Mouse (Mus musculus) intestine, embryonic 15.5 days (tissue): ENCODE data around the gene Plekhh2. TPM values are rescaled to one million over a fixed set of nuclear protein-coding genes. Genes with fewer than 3 reads are reported as not detected.

Experiments used
- ATAC-seq: fragments of 200-750 bp; cut with Nextera tagmentation; 2 replicates; pipeline ENCODE4 v1.8.0; 2017; ENCODE audit warnings: moderate TSS enrichment, moderate library complexity
- H3K27ac ChIP-seq: fragments of 300-500 bp; sonication (generic); 2 replicates; pipeline ENCODE4 v1.5.1; 2015; ENCODE audit warnings: mild to moderate bottlenecking, inconsistent platforms
- H3K27me3 ChIP-seq: fragments of 300-500 bp; sonication (generic); replicated peaks from 2 replicates; pipeline ENCODE4 v1.6.1; 2015; ENCODE audit warnings: inconsistent platforms
- H3K36me3 ChIP-seq: fragments of 300-500 bp; sonication (generic); 2 replicates; pipeline ENCODE4 v1.6.1; 2015; ENCODE audit warnings: inconsistent platforms
- H3K4me1 ChIP-seq: fragments of 300-500 bp; sonication (generic); replicated peaks from 2 replicates; pipeline ENCODE4 v1.6.1; 2015; ENCODE audit warnings: inconsistent platforms
- H3K4me2 ChIP-seq: fragments of 300-500 bp; sonication (generic); replicated peaks from 2 replicates; pipeline ENCODE4 v1.6.1; 2015; ENCODE audit warnings: mild to moderate bottlenecking, inconsistent platforms
- H3K4me3 ChIP-seq: fragments of 300-500 bp; sonication (generic); replicated peaks from 2 replicates; pipeline ENCODE4 v1.5.1; 2015; ENCODE audit warnings: inconsistent platforms
- H3K9ac ChIP-seq: fragments of 300-500 bp; sonication (generic); 2 replicates; pipeline ENCODE4 v1.6.1; 2015; ENCODE audit warnings: inconsistent platforms
- H3K9me3 ChIP-seq: fragments of 300-500 bp; sonication (generic); 2 replicates; pipeline ENCODE4 v1.6.1; 2016; ENCODE audit warnings: inconsistent platforms
- WGBS: fragments of 180-500 bp; shearing (Covaris S2); methylation state at CpG from one replicate; pipeline ENCODE4 v1.1.7; 2015; 5-methylcytosine and 5-hydroxymethylcytosine counted together
- polyA plus RNA-seq: library from polyadenylated mRNA; unstranded; fragments of >200 nt; fragmentation: Nextera tagmentation; extraction: Ambion mirVana; gene quantifications from 2 replicates; pipeline ENCODE4 v1.2.1, GENCODE M21; 2015

Plekhh2 gene
- polyA plus RNA-seq, result 7.4 and 8.0 TPM in 2 replicates

- Histone ChIP-seq H3K4me1 (0 out of 2 replicates have a peak, but pooled peaks cover 9% of the 10 kb centered on the region), H3K4me2 (peak within 1 kb of the TSS; percentile 95), H3K4me3 (peak within 1 kb of the TSS; percentile 79), H3K27ac (peak within 1 kb of the TSS; percentile 86), H3K9ac (peak within 1 kb of the TSS; percentile 78), H3K36me3 (no peaks in the 10 kb centered on the region), H3K9me3 (no peaks in the 10 kb centered on the region), H3K27me3 (no peaks in the 10 kb centered on the region)
- under 1% methylated on average over 79 of the region's 79 CpGs for WGBS
- ATAC-seq, result peak; percentile 93
Observed at GRCm38 (mm10) chr17:84511682-84512515, at the start of gene Plekhh2. Plekhh2 (plus strand) TSS chr17:84511895.

GRCm38 (mm10) chr17:84465753-84466608, 45.7 kb upstream of the Plekhh2 start, which contains the start of gene Thada:
Thada (minus strand) TSS chr17:84466205.
- Histone ChIP-seq H3K4me3 (peak within 1 kb of the TSS; percentile 86), H3K4me1 (no peaks in the 10 kb centered on the region), H3K27ac (peak within 1 kb of the TSS; percentile 84), H3K9me3 (no peaks in the 10 kb centered on the region), H3K9ac (peak within 1 kb of the TSS; percentile 87), H3K27me3 (no peaks in the 10 kb centered on the region), H3K4me2 (peak within 1 kb of the TSS; percentile 85), H3K36me3 (no peaks in the 10 kb centered on the region)
- ATAC-seq, result peak; percentile 99
- WGBS, result under 1% methylated on average over 67 of the region's 67 CpGs

GRCm38 (mm10) chr17:84474312-84474711, 37.4 kb upstream of the Plekhh2 start:
- Histone ChIP-seq H3K4me3 (no peak overlapping the region), H3K9me3 (no peaks in the 10 kb centered on the region), H3K9ac (no peak overlapping the region), H3K4me1 (no peaks in the 10 kb centered on the region), H3K36me3 (no peaks in the 10 kb centered on the region), H3K27me3 (no peaks in the 10 kb centered on the region), H3K27ac (no peak overlapping the region), H3K4me2 (no peak overlapping the region)
- 50% methylated on average over 4 of the region's 4 CpGs for WGBS
- ATAC-seq, result no peak

- H3K27me3 ChIP-seq, result no peaks in the 10 kb centered on the region
- H3K4me2 ChIP-seq, result no peak overlapping the region
- no peak overlapping the region for H3K9ac ChIP-seq
- no peak overlapping the region for H3K27ac ChIP-seq
- WGBS, result 87% methylated on average over 5 of the region's 5 CpGs
- no peak overlapping the region for H3K4me3 ChIP-seq
- H3K9me3 ChIP-seq, result no peaks in the 10 kb centered on the region
- no peak for ATAC-seq
- H3K36me3 ChIP-seq, result no peaks in the 10 kb centered on the region
- no peaks in the 10 kb centered on the region for H3K4me1 ChIP-seq
Observed at GRCm38 (mm10) chr17:84477176-84477575, 34.5 kb upstream of the Plekhh2 start.

- 83% methylated on average over 4 of the region's 4 CpGs for WGBS
- ATAC-seq, result no peak
- Histone ChIP-seq H3K4me1 (no peaks in the 10 kb centered on the region), H3K36me3 (no peaks in the 10 kb centered on the region), H3K9ac (no peak overlapping the region), H3K4me3 (no peak overlapping the region), H3K27me3 (no peaks in the 10 kb centered on the region), H3K4me2 (no peak overlapping the region), H3K27ac (no peak overlapping the region), H3K9me3 (no peaks in the 10 kb centered on the region)
Observed at GRCm38 (mm10) chr17:84478276-84478675, 33.4 kb upstream of the Plekhh2 start.

GRCm38 (mm10) chr17:84480464-84481355, 31.0 kb upstream of the Plekhh2 start:
- H3K27me3 ChIP-seq, result no peaks in the 10 kb centered on the region
- WGBS, result 48% methylated on average over 15 of the region's 15 CpGs
- H3K4me1 ChIP-seq, result no peaks in the 10 kb centered on the region
- H3K36me3 ChIP-seq, result no peaks in the 10 kb centered on the region
- H3K9ac ChIP-seq, result no peak overlapping the region
- H3K4me2 ChIP-seq, result no peak overlapping the region
- ATAC-seq, result no peak
- no peak overlapping the region for H3K4me3 ChIP-seq
- H3K9me3 ChIP-seq, result no peaks in the 10 kb centered on the region
- H3K27ac ChIP-seq, result no peak overlapping the region

- H3K4me1 ChIP-seq, result no peaks in the 10 kb centered on the region
- H3K9ac ChIP-seq, result no peak overlapping the region
- H3K36me3 ChIP-seq, result no peaks in the 10 kb centered on the region
- no peak for ATAC-seq
- no peak overlapping the region for H3K27ac ChIP-seq
- 83% methylated on average over 3 of the region's 3 CpGs for WGBS
- no peaks in the 10 kb centered on the region for H3K27me3 ChIP-seq
- no peaks in the 10 kb centered on the region for H3K9me3 ChIP-seq
- H3K4me2 ChIP-seq, result no peak overlapping the region
- no peak overlapping the region for H3K4me3 ChIP-seq
Observed at GRCm38 (mm10) chr17:84482831-84483230, 28.9 kb upstream of the Plekhh2 start.

- Histone ChIP-seq H3K9ac (no peak overlapping the region), H3K4me3 (no peak overlapping the region), H3K4me1 (no peaks in the 10 kb centered on the region), H3K27ac (no peak overlapping the region), H3K4me2 (no peak overlapping the region), H3K36me3 (no peaks in the 10 kb centered on the region), H3K9me3 (no peaks in the 10 kb centered on the region), H3K27me3 (no peaks in the 10 kb centered on the region)
- 50% methylated on average over 6 of the region's 6 CpGs for WGBS
- ATAC-seq, result peak; percentile 65; the same call in 1 of the 2 replicates
Observed at GRCm38 (mm10) chr17:84483673-84484320, 27.9 kb upstream of the Plekhh2 start.

GRCm38 (mm10) chr17:84487415-84487814, 24.3 kb upstream of the Plekhh2 start:
- Histone ChIP-seq H3K9me3 (no peaks in the 10 kb centered on the region), H3K36me3 (no peaks in the 10 kb centered on the region), H3K4me2 (no peak overlapping the region), H3K27ac (no peak overlapping the region), H3K4me1 (no peaks in the 10 kb centered on the region), H3K9ac (no peak overlapping the region), H3K27me3 (no peaks in the 10 kb centered on the region), H3K4me3 (no peak overlapping the region)
- WGBS, result 74% methylated on average over 2 of the region's 2 CpGs
- ATAC-seq, result no peak

- Histone ChIP-seq H3K27ac (no peak overlapping the region), H3K36me3 (no peaks in the 10 kb centered on the region), H3K4me1 (no peaks in the 10 kb centered on the region), H3K27me3 (no peaks in the 10 kb centered on the region), H3K4me3 (no peak overlapping the region), H3K9ac (no peak overlapping the region), H3K4me2 (no peak overlapping the region), H3K9me3 (no peaks in the 10 kb centered on the region)
- WGBS, result 49% methylated on average over 5 of the region's 5 CpGs
- no peak for ATAC-seq
Observed at GRCm38 (mm10) chr17:84492255-84492880, 19.3 kb upstream of the Plekhh2 start.

GRCm38 (mm10) chr17:84497026-84497425, 14.7 kb upstream of the Plekhh2 start:
- no peak overlapping the region for H3K9ac ChIP-seq
- ATAC-seq, result no peak
- no peaks in the 10 kb centered on the region for H3K9me3 ChIP-seq
- no peak overlapping the region for H3K4me3 ChIP-seq
- H3K27me3 ChIP-seq, result no peaks in the 10 kb centered on the region
- no peaks in the 10 kb centered on the region for H3K4me1 ChIP-seq
- no peaks in the 10 kb centered on the region for H3K36me3 ChIP-seq
- H3K27ac ChIP-seq, result no peak overlapping the region
- 87% methylated on average over 5 of the region's 5 CpGs for WGBS
- H3K4me2 ChIP-seq, result no peak overlapping the region
